Mouse (Mus musculus): ENCODE measurements around the gene Trappc2l. TPM values are rescaled to one million over a fixed set of nuclear protein-coding genes. Genes with fewer than 3 reads are reported as not detected.
"Not testable (repeated sequence)": the region's sequence is repeated elsewhere in the genome, so short reads cannot be mapped to it uniquely, and the experiment has no call there.

Trappc2l gene
- total RNA-seq, 2 experiments from 2014 or later, result 39.9 to 46.1 TPM

DNA sequence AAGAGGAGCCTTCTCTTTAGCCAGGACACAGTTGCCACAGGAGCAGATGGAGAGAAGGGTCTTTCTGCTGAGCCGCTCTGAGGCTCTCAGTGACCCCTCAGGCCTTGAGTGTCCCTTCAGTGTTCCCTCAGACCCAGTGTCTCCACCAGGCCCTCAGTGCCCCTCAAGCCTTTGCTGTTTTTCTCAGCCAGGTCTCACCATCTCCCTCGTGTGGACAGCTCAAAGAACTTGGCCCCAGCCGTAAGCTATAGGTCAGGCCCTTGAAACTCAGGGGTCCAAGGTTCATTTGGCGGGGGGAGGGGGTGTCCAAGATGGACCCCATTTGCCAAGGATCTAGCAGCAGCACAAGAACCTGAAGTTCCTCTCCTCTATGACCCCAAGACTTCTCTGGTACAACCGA is 13.2 kb downstream of the Trappc2l start:
- no peak for DNase-seq (ENCODE audit: low spot score)

DNA sequence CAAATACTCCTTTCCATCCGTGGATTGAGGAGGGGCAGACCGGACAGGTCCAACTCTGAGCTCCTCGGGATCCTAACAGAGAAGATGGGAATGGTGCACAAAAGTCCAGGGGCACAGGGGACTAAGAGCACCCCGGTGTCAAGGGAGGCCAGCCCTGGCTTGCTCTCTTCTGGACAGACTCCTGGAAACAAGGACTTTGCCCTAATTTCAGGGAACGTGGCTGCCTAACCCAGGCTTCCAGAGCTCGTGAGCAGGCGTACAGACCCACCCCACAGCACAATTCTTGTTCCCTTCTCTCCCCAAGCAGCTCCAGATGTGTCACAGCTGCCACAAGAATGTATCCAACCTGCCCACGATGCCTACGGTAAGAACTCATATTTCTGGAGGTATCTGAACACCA is 14.4 kb downstream of the Trappc2l start:
- no peak for DNase-seq (ENCODE audit: low spot score)

DNA sequence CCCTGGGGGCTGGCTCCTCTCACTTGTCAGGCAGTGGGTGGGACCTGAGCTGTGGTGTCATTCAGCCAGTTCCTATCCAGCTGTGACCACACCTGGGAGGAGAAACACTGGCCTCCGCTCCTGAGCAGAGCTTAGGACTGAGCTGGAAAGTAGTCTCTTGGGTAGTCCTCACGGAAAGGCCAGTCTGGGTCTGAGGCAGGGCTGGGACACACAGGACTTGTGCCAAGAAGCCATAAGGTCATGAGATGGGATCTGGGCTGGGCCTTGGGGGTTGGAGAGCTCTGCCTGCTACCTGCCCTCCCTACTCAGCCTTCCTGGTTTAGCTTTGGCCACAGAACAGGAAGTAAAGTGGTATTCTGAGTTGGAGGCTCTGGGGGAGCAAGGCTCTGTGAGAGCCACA is 15.5 kb downstream of the Trappc2l start:
- DNase-seq (ENCODE audit: low spot score), result no peak

DNA sequence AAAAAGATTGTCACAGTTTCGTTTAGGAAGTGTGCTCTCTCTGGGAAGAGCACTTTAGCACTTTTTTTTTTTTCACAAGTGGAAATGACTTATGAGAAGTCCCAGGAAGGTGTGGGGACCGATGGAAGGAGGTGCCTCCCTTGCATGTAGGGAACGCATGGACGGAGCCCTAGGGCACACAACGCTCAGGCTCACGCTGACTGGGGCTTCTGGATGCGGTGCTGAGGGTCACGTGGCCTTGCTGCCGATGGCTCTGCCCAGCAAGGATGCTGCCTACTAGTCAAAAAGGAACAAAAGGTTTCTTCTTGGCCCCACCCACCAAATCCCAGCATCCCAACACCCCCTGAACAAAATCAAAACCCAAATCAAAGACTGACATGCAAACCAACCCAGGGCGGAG is 17.9 kb downstream of the Trappc2l start:
- DNase-seq (ENCODE audit: low spot score), result no peak

DNA sequence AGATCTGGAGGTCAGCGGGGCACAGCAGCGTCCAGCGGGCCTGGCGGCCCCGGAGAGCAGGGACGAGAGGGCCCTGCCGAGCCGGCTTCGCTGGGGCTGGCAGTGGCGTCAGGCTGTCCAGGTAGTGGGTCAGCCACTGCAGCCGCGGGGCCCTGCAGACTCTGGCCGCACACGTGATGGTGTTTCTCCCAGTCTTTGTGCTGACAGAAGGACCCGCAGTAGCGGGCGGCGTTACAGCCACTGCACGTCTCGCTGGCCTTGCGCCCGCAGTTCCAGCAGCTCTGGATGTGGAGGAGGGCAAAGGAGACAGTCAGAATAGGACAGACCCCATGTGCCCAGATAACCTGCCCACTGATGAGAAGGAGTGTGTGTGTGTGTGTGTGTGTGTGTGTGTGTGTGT is 19.3 kb downstream of the Trappc2l start:
- DNase-seq (ENCODE audit: low spot score), result no peak

DNA sequence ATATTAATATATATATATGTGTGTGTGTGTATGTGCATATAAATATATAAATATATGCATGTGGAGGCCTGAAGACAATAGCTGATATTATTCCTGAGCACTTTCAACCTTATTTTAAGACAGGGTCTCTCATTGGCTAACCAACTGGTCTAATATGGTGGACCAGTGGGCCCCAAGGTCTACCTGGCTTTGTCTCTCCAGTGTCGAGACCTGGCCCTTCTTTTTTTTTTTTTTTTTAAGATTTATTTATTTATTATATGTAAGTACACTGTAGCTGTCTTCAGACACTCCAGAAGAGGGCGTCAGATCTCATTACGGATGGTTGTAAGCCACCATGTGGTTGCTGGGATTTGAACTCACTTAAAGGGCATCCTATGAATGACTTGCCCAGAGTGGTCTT is 20.7 kb downstream of the Trappc2l start:
- DNase-seq (ENCODE audit: low spot score), result not testable (repeated sequence)

DNA sequence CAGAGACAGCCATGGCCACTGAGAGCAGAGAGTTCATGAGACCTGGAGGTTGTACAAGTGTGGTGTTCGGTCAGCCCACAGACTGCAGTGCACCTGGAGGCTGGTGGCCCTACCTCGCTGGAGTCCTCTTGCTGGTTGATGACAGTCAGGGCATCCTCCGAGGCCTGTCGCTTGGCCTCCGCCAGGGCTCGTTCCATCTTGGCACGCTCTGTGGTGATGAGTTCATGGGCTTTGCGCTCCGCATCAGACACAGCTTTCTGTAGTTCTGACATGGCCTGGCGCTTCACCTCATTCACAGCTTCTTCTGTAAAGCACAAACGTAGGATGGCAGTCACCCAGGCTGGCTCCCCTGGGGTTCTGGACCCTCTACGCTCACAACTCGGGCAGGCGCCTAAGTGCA is 21.8 kb downstream of the Trappc2l start:
- no peak for DNase-seq (ENCODE audit: low spot score)

DNA sequence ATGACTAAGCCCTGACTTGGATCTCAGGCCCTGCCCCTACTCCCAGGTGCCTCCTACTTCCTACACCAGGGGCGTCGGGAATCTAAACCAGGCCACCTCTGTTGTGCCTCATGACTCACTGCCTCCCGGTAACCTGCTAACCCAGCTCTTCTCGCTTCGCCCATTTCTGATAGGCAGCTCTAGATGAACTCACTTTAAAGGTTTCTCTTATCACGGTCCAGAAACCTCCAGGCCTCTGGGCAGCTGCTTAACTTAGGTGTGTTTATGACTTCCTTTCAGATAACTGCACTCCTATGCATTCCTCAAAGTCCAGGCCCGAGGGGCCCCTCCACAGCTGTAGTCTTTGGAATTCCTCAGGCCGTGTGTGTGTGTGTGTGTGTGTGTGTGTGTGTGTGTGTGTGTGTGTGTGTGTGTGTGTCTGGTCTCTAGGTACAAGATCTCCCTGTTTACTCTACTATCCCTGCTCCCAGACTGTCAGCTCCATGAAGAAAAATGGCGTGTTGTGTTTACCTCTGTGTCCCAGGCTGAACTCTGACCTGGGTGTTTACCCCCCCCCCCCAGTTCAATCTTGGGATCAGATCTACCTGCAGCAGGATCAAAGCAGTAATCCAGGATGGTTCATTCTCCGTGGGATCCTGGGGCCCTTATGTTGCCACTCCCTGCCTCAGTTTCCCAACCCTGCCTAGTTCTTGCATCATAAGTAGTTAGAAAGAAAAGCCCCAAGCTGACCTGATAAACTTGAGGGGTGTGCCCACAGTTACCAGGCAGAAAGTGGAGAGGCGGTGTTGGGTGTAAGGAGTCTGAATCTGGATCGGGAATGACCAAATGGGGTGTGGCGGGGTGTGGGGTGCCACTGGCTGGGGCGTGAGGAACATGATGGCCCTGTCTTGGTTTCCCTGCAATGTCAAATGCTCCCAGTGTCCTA is 24.7 kb downstream of the Trappc2l start:
- DNase-seq (ENCODE audit: low spot score), result no peak

DNA sequence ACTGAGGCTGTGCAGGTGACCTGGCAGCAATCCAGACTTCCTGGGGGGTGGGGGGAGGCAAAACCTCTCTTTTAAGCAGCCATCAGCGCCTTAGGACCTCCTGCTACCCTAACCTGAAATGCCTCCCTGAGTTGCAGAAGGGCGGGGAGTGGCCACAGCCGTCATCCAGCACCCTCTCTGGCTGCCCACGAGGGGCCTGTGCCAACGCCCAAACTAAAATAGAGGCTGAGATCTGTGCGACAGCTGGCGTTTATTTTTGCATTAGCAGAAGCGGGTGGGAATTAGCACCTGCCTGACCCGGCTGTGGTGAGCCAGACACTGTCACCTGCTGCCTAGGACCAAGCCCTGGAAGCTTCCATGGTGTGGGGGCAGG is 25.3 kb downstream of the Trappc2l start:
- DNase-seq (ENCODE audit: low spot score), result peak; percentile 84

DNA sequence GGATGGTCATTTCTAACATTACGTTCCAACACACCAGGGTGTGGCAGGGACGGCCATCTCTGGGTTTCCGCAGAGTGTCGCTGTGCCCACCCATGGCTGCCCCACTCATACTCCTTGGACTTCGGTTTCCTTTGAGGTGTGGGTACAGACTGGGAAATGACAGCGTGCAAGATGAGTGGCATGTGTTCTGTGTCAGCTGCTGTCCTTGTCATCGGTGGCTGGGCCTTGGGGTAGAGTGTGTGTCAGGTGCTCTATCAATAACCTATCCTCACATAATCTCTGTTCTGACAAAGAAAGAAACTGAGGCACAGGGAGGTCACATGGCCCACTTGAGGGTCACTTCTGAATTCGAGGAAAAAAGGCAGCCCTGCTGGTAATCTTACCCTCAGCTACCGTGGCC is 25.8 kb downstream of the Trappc2l start:
- DNase-seq (ENCODE audit: low spot score), result no peak

DNA sequence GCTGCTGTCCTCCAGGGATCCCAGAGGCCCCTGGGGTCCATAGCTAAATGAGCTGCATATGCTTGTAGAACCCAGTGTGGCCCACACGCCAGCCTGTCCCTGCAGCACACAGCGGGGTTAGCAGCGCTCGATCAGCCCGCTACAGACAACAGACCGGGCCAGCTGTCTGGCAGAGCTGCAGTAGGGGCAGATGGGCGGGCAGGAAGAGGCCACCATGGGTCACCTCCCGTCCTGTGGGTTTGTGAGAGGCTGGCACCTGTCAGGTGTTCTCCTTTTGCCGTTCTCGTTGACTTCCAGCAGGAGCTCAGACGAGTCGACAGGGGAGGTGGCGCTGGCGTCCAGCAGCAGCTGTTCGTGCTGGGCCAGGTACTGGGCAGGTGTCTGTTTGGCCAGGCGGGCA is 27.2 kb downstream of the Trappc2l start:
- DNase-seq (ENCODE audit: low spot score), result no peak

DNA sequence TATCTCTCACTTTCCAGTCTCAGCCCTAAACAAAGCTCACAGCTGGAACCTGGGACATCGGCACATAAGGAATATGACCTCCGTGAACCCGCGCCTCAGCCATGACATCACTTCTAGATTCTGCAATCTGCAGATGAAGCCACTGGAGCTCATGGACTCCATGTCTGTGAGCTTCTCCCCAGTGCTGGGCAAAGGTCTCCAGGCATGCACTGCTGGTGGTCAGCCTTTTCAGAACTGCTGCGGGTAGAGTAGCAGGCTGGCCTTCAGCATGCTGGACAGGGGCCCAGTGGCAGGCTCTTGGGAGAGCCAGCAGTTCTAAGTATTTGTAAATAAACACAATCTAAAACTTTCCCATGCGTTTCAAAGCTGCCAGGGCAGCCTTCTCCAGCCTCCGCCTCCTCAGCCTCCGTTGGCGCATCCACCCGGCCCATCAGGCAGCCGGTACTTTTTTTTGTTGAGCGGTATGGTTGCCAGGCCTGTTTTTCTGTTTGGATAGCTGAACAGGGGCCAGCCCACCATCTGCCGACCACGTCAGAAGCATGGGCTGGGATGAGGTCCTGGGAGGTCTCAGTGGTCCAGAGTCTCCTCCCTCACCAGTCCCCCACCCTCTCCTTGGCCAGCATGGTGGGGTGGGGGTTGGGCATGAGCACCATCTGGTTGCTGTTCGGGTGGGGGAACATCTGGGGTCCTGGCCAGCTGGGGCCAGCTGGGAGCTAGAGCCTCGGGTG is 28.2 kb downstream of the Trappc2l start:
- DNase-seq (ENCODE audit: low spot score), result peak; percentile 57

DNA sequence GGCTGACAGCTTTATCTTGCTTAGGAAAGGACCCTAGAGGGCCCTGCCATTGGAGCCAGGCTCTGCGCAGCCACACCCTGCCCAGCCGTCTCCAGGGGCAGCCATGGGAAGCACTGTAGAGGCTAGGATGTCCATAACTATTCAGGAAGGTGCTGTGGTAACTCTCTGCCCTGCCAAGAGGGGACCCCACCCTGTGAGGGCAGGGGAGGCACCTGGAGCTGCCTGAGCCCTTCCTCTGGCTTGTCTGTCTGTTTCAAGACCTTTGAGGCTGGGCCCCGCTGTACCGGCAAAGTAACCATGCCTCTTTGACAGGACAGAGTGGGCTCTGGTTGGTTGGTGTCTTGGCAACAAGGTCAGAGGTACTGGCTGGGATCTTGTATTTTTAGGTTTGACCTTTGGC is 29.4 kb downstream of the Trappc2l start:
- no peak for DNase-seq (ENCODE audit: low spot score)

DNA sequence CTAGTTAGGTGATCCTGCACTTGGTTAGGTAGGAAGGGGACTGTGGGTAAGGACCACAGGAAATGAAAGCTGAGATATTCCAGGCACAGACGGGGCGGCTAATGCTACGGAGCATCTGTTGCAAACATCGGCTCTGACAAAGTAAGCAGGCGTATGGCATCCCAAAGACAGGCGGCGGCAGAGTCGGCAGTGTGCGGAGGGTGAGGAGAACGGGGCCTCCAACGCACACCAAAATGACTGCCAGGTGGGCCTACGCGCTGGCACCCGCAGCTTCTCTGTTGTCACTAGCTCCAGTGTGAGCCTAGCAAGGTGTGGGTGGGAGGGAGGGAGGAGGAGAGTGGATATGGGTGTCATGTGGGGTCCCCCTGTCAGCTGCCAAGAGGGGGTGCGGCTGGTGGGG is 30.0 kb downstream of the Trappc2l start:
- no peak for DNase-seq (ENCODE audit: low spot score)

DNA sequence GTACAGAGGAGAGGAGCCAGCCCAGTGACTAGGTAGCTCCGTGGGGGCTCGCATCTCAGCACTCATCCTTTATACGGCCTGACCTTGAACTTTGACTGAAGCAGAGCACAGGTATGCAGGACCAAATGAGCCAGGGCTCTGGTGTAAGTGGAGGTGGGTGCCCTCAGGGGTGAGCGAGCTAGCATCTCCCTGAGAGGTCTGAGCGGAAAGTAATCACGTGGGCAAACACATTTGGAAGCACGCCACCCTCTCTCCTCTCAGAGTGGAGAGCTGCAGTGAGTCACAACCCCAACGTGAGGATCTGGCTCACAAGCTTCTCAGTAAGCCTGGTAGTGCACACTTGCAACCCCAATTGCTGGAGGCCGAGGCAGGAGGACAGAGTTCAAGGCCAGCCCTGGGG is 30.6 kb downstream of the Trappc2l start:
- no peak for DNase-seq (ENCODE audit: low spot score)

DNA sequence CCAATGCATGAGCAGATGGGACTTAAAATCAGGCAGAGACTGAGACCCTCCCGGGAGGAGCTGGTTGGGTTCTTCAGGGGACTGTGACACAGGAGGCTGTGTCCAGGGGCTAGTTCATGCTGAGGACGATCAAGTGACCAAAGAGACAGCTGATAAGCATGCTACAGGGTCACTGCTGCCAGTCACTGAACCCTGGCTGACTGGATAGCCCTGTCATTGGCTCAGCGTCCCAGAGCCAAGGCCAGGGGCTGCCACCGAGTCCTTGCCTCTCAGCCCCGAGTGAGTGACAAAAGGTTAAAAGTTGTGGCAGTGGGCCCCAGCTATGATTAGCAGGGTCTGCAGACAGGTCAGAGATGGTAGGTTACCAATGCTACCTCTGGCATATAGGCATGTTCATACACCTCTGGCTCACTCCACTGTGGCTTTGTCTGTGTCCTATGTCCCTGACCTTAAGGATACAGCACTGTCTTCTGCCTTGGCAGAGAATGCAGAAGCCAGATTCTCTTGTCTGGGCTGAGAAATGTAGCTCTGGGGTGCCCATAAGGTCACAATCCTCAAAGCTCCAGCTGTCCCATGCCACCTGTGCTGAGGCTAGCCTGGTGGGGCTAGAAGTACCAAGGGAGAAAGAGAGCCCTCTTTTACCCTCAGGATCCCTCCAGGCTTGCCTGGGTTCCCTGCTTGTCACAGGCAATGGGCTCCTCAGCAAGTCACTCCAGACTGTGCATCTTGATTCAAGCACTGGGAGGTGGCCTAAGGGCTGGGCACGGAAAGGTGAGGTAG is 32.9 kb downstream of the Trappc2l start:
- no peak for DNase-seq (ENCODE audit: low spot score)

DNA sequence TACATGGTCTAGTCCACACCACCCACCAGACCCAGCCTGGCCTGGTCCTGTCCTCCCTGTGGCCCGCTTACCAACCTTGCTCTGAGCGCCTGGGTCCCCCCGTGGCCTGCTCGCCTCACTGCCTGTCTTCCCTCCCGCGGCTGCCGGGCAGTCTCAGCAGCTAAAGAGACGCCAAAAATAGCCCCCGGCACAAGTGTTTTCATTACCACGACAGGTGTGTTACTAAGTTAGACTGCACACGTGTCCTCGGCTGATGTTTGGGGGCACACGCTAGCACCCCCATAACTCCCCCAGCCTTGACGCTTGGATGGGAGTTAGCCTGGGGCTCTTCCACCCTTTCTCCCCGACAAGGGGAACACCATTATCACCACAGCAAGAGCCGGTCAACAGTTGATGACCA is 34.9 kb downstream of the Trappc2l start:
- peak; percentile 65 for DNase-seq (ENCODE audit: low spot score)

DNA sequence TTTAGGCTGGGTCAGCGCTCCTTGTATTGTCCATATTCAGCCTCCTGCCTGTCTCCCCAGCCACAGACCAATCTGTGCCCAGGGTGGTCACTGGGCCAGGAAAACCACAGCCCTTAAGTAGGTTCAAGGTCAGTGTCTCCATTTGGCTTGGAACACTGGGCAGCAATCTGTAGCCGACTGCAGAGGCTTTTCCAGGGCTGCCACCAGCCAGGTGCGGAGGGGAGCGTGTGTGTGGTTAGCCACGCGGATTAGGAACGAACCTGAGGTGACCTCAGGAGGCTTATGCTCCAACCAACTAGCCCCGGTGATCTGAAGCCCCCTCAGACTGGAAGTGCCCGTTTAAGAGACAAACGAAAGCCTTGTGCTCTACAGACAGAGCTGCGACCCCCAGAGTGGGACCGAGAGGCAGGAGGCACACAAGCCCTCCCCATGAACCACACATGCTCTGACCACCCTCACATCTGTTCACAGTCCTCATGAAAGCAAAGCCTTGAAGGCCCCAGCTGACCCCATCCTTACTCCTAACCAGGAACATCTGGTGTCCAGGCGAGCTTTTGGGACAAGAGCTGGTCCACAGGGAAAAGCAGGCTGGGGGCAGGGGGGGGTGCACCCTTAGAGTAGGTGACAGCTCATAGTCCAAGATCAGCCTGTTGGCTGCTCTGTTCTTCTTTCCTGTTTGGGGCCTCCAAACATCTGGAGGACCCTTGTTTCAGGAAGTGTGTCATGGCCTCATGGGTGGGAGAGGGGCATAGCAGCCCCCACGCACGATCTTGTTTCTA is 36.9 kb downstream of the Trappc2l start:
- DNase-seq (ENCODE audit: low spot score), result no peak

DNA sequence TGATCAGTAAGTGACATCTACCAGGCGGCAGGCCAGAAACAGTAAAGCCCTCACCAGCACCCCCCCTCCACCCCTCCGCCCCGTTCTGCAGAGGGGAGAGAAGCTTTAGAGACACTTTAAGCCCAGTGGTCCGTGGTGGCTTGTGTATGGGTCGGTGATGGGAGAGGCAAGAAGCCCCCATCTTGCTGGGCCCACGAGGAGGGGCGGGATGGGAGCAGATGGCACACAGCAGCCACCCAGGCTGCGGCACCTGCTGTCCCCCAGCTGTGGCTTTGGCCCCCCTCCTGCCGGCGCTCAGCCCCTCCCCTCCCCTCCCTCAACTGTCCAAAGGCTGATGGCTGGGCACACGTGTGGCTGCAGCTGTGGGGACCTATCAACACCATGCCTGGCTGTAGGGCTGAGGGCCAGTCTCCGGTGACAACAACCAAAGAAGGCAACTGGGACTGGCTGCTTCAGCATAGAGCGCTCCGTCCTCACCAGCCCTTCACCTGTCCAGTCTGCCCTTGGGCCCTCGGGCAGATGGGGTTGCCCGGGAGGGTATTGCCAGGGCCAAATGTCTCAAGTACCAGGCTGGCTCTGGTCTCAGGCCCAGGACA is 40.0 kb downstream of the Trappc2l start:
- DNase-seq (ENCODE audit: low spot score), result peak; percentile 88

DNA sequence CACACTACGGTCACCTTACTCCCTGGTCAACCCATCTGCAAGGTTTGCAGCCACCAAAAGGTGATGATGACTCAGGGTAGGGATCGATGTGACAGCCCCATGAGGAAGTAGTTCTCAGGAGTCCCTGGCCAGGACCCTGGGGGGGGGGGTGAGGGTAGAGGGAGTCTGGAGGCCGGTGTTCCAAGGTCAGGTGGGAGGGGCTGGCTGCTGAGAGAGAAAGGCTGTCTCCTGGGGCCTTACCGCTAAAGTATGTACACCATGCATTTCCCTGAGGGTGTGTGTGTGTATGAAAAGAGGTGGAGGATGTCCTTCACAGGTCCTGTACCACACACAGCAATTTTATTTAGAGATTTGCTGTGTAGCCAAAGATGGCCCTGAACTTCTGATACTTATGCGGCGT is 41.2 kb downstream of the Trappc2l start:
- DNase-seq (ENCODE audit: low spot score), result no peak

DNA sequence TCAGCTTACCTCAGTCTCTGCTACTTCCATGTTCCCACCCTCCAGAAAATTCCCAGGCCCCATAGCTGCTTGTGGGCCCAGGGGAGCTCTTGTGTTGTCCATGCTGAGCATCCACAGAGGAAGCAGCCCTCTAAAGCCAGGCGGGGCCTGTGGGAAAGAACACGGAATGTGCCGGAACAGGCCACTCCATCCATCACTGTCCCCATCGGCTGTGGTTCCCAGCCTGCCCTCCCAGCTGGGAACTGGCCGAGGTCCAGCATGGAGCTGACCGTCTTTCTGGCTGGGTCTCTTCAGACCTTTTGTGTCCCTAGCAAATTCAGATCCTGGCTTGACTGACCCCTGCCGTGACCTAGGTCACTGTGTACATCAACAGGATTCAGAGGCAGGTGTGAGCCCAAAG is 43.3 kb downstream of the Trappc2l start:
- DNase-seq (ENCODE audit: low spot score), result no peak
